Mouse (Mus musculus) bone marrow macrophage, adult 2 months (primary cell): ENCODE data around the gene Rpf1. TPM values are rescaled to one million over a fixed set of nuclear protein-coding genes. Genes with fewer than 3 reads are reported as not detected.
A peak's percentile ranks its signal among the peaks of the same experiment; 100 is the strongest.

Experiments used
- H3K27ac ChIP-seq: 2 replicates; pipeline ENCODE4 v1.5.1; 2012; ENCODE audit warnings: low read depth, low read length; ENCODE audit not compliant: insufficient read depth
- H3K4me1 ChIP-seq: 2 replicates; pipeline ENCODE4 v1.6.1; 2012; ENCODE audit warnings: low read length; ENCODE audit not compliant: control insufficient read depth, insufficient read depth
- H3K4me3 ChIP-seq: 2 replicates; pipeline ENCODE4 v1.5.1; 2012; ENCODE audit warnings: mild to moderate bottlenecking, low read length, moderate library complexity; ENCODE audit not compliant: insufficient read depth
- CTCF ChIP-seq: IDR thresholded peaks from 2 replicates; pipeline ENCODE4 v1.5.1; 2012; ENCODE audit warnings: low read depth, mild to moderate bottlenecking, low read length, moderate library complexity
- POLR2A ChIP-seq: IDR thresholded peaks from 2 replicates; pipeline ENCODE4 v1.6.1; 2012; ENCODE audit warnings: mild to moderate bottlenecking, low read depth, low read length, borderline replicate concordance
- polyA plus RNA-seq: library from polyadenylated mRNA; stranded (reverse); fragments of >200 nt; gene quantifications from 2 replicates; pipeline ENCODE4 v1.2.4, GENCODE M21; 2012; ENCODE audit not compliant: missing spikeins, insufficient read depth, insufficient read length

Gene Rpf1
- 39.9 and 47.4 TPM in 2 replicates for polyA plus RNA-seq

GRCm38 (mm10) chr3:146520798-146521651 is at the start of gene Rpf1:
Rpf1 (minus strand) TSS chr3:146521429.
- H3K4me1 ChIP-seq: peaks cover 4% of the 10 kb centered on the region; the same call in 1 of the 2 replicates
- peak within 1 kb of the TSS; percentile 98 for H3K27ac ChIP-seq
- H3K4me3 ChIP-seq: peak within 1 kb of the TSS; percentile 100
- TF ChIP-seq POLR2A (peak; percentile 10; the same call in 1 of the 2 replicates), CTCF (0 out of 2 replicates have a peak, but pooled peaks have one; percentile 3)

GRCm38 (mm10) chr3:146570939-146571338 is 49.7 kb upstream of the Rpf1 start:
- no peak for TF ChIP-seq CTCF
- TF ChIP-seq POLR2A: no peak
- Histone ChIP-seq H3K4me1 (peaks cover 12% of the 10 kb centered on the region), H3K4me3 (no peak overlapping the region), H3K27ac (no peak overlapping the region)

- H3K27ac ChIP-seq: no peak within 1 kb of the TSS
- TF ChIP-seq CTCF (no peak), POLR2A (no peak)
- H3K4me1 ChIP-seq: peaks cover 12% of the 10 kb centered on the region
- no peak within 1 kb of the TSS for H3K4me3 ChIP-seq
These were observed 49.0 kb upstream of the Rpf1 start, which contains the start of gene Uox for GRCm38 (mm10) chr3:146570148-146570782. Uox (plus strand) TSS chr3:146570426.

GRCm38 (mm10) chr3:146569594-146569993 is 48.4 kb upstream of the Rpf1 start:
- Histone ChIP-seq H3K27ac (no peak overlapping the region), H3K4me3 (no peak overlapping the region), H3K4me1 (peaks cover 12% of the 10 kb centered on the region)
- TF ChIP-seq POLR2A: no peak
- no peak for TF ChIP-seq CTCF

DNA sequence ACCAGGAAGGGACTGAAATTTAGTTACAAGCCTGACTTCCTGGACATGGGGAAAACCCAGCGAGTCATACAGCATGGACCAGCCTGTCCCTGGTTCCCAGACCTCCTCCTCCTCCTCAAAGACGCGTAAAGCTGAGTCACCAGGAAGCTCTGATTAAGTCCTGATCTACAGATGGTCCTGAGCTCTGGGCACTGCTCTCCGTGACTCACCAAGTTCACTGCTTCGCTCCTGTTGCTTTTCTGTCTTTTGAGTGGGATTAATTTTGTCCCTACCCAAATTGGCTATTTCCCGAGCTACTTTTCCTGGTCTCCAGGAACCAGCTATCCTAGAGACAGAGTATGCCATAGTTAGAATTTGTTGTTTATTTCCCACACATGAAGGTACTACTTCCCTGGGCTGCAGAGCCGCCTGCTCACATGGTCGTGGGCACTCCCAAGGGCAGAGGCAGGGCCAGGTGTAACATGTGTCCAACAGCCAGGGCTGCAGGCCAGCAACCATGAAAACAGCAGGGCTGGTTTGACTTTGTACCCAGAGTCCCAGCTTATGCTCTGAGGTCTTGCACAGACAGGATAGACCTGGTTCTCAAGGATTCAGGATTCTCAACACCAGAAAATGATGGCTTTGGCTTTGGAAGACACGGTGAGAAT is 46.8 kb upstream of the Rpf1 start:
- H3K4me3 ChIP-seq: no peak overlapping the region
- TF ChIP-seq CTCF: no peak
- no peak for TF ChIP-seq POLR2A
- H3K27ac ChIP-seq: no peak overlapping the region
- H3K4me1 ChIP-seq: peaks cover 12% of the 10 kb centered on the region

DNA sequence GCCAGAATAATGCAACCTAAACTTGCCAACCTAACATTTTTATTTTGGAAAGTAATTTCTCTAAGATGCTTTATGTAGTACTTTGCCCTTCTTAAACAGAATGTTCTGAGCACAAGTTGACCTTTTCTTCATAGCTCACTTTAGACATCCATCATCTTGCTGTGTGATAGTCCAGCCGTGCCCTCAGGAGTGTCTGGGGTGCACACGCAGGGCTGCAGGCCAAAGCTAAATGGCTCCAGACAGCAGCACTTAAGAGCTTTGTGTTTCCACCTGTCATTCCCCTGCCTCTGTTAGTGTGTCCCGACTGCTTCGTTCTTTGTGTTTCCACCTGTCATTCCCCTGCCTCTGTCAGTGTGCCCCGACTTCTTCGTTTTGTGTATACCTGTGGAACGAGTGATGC is 46.1 kb upstream of the Rpf1 start:
- H3K4me1 ChIP-seq: peaks cover 12% of the 10 kb centered on the region
- no peak overlapping the region for H3K4me3 ChIP-seq
- H3K27ac ChIP-seq: no peak overlapping the region
- TF ChIP-seq POLR2A (no peak), CTCF (no peak)

- Histone ChIP-seq H3K4me1 (peaks cover 8% of the 10 kb centered on the region), H3K27ac (no peak overlapping the region), H3K4me3 (no peak overlapping the region)
- no peak for TF ChIP-seq POLR2A
- TF ChIP-seq CTCF: no peak
These were observed 43.8 kb upstream of the Rpf1 start for GRCm38 (mm10) chr3:146565065-146565411.

GRCm38 (mm10) chr3:146564268-146565064 is 43.2 kb upstream of the Rpf1 start:
- no peak overlapping the region for H3K27ac ChIP-seq
- no peak overlapping the region for H3K4me3 ChIP-seq
- H3K4me1 ChIP-seq: peaks cover 8% of the 10 kb centered on the region
- no peak for TF ChIP-seq CTCF
- TF ChIP-seq POLR2A: no peak

GRCm38 (mm10) chr3:146562936-146563335 is 41.7 kb upstream of the Rpf1 start:
- no peak for TF ChIP-seq POLR2A
- TF ChIP-seq CTCF: no peak
- Histone ChIP-seq H3K27ac (no peak overlapping the region), H3K4me3 (no peak overlapping the region), H3K4me1 (peaks cover 3% of the 10 kb centered on the region; the same call in 1 of the 2 replicates)
